In the genomic region with DNA sequence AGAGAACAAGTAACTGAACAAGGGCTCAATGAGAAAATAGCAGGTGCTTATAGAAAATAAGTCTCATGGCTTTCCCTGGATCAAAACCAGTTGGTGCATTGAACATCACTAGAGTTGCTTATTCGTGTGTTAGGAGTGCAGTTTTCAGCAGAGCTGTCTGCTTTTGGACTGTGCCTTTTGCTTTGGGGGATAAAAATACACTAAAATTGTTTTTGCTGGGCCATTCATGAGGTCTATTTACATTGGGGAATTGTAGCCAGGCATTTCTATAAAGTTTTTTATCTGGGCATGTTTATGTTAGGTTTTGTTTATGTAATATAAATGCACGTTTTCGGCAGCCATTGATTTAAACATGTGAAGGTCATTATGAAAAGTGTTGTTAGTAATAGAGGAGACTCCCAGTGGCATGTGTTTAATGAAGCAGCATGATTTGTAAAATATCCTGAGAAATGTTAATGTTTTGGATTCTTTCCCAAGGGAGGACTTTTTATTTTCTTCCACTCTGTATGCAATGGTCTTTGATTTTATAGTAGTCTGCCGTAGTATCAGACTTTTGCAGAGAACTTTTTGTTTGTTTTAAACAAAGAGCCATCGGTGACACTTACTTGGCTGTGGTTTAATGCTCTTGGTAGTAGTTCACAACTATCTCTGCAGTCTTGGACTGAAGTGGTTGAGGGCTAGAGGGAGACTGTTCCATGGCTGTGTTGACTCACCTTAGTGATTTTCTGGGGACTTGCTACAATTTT, we compare ENCODE assay signal across 13 mouse cellular contexts.
DNase-seq lines count a peak whose midpoint lies in the region; ATAC-seq and TF ChIP-seq lines count a peak whose summit lies in the region.
"Had no signal": no experiment of that assay in that cellular context is flagged by ENCODE, and none has a peak within 500 bp of the region (broad histone marks: within the 10 kb centered on the region; RNA-seq: fewer than 3 reads in every experiment).

No protein-coding gene starts in this region.

- H3K4me3 ChIP-seq in heart, postnatal 0 days (ENCODE audit: low read depth, low read length) = no peak overlapping the region
- no peak overlapping the region for H3K4me3 ChIP-seq in lung, embryonic 16.5 days (ENCODE audit: low read length)
- no peak overlapping the region for H3K4me3 ChIP-seq in lung, adult 2 months (replicated peaks; ENCODE audit: extremely low read depth, low read depth, low read length)
- no peak overlapping the region for H3K4me3 ChIP-seq in embryonic fibroblast, embryonic 13.5 days (ENCODE audit: insufficient read depth, low read length)
- no peak overlapping the region for H3K4me3 ChIP-seq in stomach, embryonic 15.5 days (replicated peaks)

- ATAC-seq in heart, postnatal 0 days (ENCODE audit: insufficient read depth, low read depth) = no peak
- peak; percentile 63 for ATAC-seq in lung, embryonic 16.5 days (ENCODE audit: low read depth)
- peak; percentile 21; the same call in 1 of the 2 replicates for ATAC-seq in stomach, embryonic 15.5 days (ENCODE audit: insufficient read depth, low FRiP score, low read depth)

- H3K9ac ChIP-seq in heart, postnatal 0 days (replicated peaks; ENCODE audit: low read depth, low read length) = no peak overlapping the region
- no peak overlapping the region for H3K9ac ChIP-seq in lung, embryonic 16.5 days (ENCODE audit: low read length)
- no peak overlapping the region for H3K9ac ChIP-seq in stomach, embryonic 15.5 days

- no peaks in the 10 kb centered on the region for H3K36me3 ChIP-seq in heart, postnatal 0 days (replicated peaks; ENCODE audit: control insufficient read depth, insufficient read depth, low read length)
- no peaks in the 10 kb centered on the region for H3K36me3 ChIP-seq in lung, embryonic 16.5 days (ENCODE audit: control insufficient read depth, insufficient read depth, low read length)
- no peaks in the 10 kb centered on the region for H3K36me3 ChIP-seq in stomach, embryonic 15.5 days

- no peak for TF ChIP-seq POLR2A in lung, adult 2 months (IDR thresholded peaks at IDR 0.05; ENCODE audit: borderline replicate concordance, extremely low read depth, low read depth, low read length)
- no peak for TF ChIP-seq POLR2A in embryonic fibroblast, embryonic 13.5 days (IDR thresholded peaks at IDR 0.05; ENCODE audit: low read depth, low read length)

- H3K9me3 ChIP-seq in heart, postnatal 0 days (replicated peaks; ENCODE audit: control insufficient read depth, low read length) = no peaks in the 10 kb centered on the region
- H3K9me3 ChIP-seq in lung, embryonic 16.5 days (ENCODE audit: control insufficient read depth, low read length) = no peaks in the 10 kb centered on the region
- no peaks in the 10 kb centered on the region for H3K9me3 ChIP-seq in stomach, embryonic 15.5 days

- peaks cover 32% of the 10 kb centered on the region for H3K4me1 ChIP-seq in heart, postnatal 0 days (ENCODE audit: control insufficient read depth, insufficient read depth)
- H3K4me1 ChIP-seq in lung, embryonic 16.5 days (replicated peaks; ENCODE audit: control insufficient read depth, insufficient read depth, low read length) = peaks cover 55% of the 10 kb centered on the region
- H3K4me1 ChIP-seq in lung, adult 2 months (ENCODE audit: control insufficient read depth, insufficient read depth, low read length) = peaks cover 24% of the 10 kb centered on the region
- peaks cover 28% of the 10 kb centered on the region for H3K4me1 ChIP-seq in embryonic fibroblast, embryonic 13.5 days (ENCODE audit: control insufficient read depth, insufficient read depth, low read length)
- peaks cover 36% of the 10 kb centered on the region for H3K4me1 ChIP-seq in stomach, embryonic 15.5 days

- H3K27me3 ChIP-seq in heart, postnatal 0 days (ENCODE audit: control insufficient read depth, insufficient read depth, low read length) = no peaks in the 10 kb centered on the region
- H3K27me3 ChIP-seq in lung, embryonic 16.5 days (ENCODE audit: control insufficient read depth, insufficient read depth, low read depth, low read length) = no peaks in the 10 kb centered on the region
- H3K27me3 ChIP-seq in stomach, embryonic 15.5 days (replicated peaks) = no peaks in the 10 kb centered on the region
- H3K27me3 ChIP-seq: CH12.LX had no signal

- no peak for DNase-seq in heart, postnatal 0 days (ENCODE audit: low spot score)
- no peak for DNase-seq in heart, adult 18-20 months
- no peak for DNase-seq in lung, adult 2 months
- no peak for DNase-seq in testis, postnatal 10 days (ENCODE audit: low spot score)
- DNase-seq: cerebellum, adult 8-10 months; gastrocnemius, postnatal 14 days; kidney, adult 18-20 months; left cerebral cortex, postnatal 4 days; right cerebral cortex, postnatal 25 days had no signal

- no peak for TF ChIP-seq CTCF in heart, postnatal 0 days (IDR thresholded peaks at IDR 0.05; ENCODE audit: low read depth)
- no peak for TF ChIP-seq CTCF in lung, adult 2 months (IDR thresholded peaks at IDR 0.05; ENCODE audit: insufficient read depth, low read length)
- no peak for TF ChIP-seq CTCF in embryonic fibroblast, embryonic 13.5 days (IDR thresholded peaks at IDR 0.05; ENCODE audit: borderline replicate concordance, insufficient read depth, low read length)

- peak overlapping the region; percentile 80 for H3K27ac ChIP-seq in heart, postnatal 0 days (ENCODE audit: low read depth)
- H3K27ac ChIP-seq in lung, embryonic 16.5 days (ENCODE audit: low read length) = peak overlapping the region; percentile 93
- H3K27ac ChIP-seq in embryonic fibroblast, embryonic 13.5 days (ENCODE audit: insufficient read depth, low read length) = peak overlapping the region; percentile 96
- H3K27ac ChIP-seq in stomach, embryonic 15.5 days = peak overlapping the region; percentile 87

- no peak overlapping the region for H3K4me2 ChIP-seq in heart, postnatal 0 days (ENCODE audit: low read depth, low read length)
- H3K4me2 ChIP-seq in lung, embryonic 16.5 days (ENCODE audit: low read depth, low read length) = no peak overlapping the region
- H3K4me2 ChIP-seq in stomach, embryonic 15.5 days = peak overlapping the region; percentile 25; the same call in 1 of the 2 replicates

- 63% methylated on average over 5 of the region's 5 CpGs for WGBS in heart, postnatal 0 days
- WGBS in lung, embryonic 16.5 days = 24% methylated on average over 5 of the region's 5 CpGs
- WGBS in lung, adult 2 months = 27% methylated on average over 5 of the region's 5 CpGs
- 25% methylated on average over 5 of the region's 5 CpGs for WGBS in stomach, embryonic 15.5 days

- no peak for TF ChIP-seq EP300 in heart, postnatal 0 days (IDR thresholded peaks at IDR 0.05; ENCODE audit: low read depth)
